Mouse (Mus musculus) spleen, adult 2 months (tissue): ENCODE results near the gene Col12a1.

ENCODE experiments used
- CTCF ChIP-seq: fragments of 200-500 bp; IDR thresholded peaks from 2 replicates; pipeline ENCODE4 v1.5.1; 2011; ENCODE audit warnings: mild to moderate bottlenecking, inconsistent platforms; ENCODE audit not compliant: insufficient read depth, insufficient read length, insufficient replicate concordance; ENCODE audit errors: extremely low read depth
- POLR2A ChIP-seq: fragments of 200-500 bp; IDR thresholded peaks from 2 replicates; pipeline ENCODE4 v1.6.1; 2011; ENCODE audit warnings: low read depth, low read length, inconsistent platforms

DNA sequence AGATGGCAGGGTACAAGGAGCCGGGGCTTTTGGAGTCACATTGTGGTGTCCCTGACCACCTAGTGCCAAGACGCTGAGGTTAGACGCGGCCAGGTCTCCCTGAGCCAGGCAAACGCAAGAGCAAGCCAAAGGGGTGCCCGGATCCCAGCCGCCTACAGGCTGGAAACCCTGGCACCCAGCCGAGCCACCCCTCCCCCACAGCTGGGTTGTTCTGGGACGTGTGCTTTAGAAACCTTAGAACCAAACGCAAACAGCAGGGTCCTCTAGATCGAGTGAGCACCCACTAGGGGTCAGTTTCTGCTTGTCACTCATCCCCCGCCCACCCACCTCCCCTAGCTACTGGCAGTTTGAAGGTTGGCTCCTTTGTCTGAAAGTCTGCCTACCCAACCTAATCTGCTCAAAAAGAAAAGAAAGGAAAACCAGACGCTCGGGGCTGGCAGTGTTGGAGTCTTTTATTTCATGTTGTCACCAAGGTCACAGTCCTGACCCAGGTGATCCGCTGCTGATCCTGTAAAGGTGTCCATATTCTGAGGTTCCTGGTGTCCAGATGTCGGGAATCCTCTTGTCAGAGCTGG, 4.1 kb downstream of the Col12a1 start:
- TF ChIP-seq CTCF = no peak
- TF ChIP-seq POLR2A = no peak
